Mouse (Mus musculus): ENCODE data around the gene Ube2h. TPM values are rescaled to one million over a fixed set of nuclear protein-coding genes. Genes with fewer than 3 reads are reported as not detected.

Ube2h gene
- total RNA-seq, 1 experiment from 2014 or later = 137 TPM

GRCm38 (mm10) chr6:30195656-30196055 is 108.7 kb downstream of the Ube2h start:
- no peak for DNase-seq

- no peak for DNase-seq
Measured at GRCm38 (mm10) chr6:30183624-30184023, 120.7 kb downstream of the Ube2h start.

- no peak for DNase-seq
Measured at GRCm38 (mm10) chr6:30182038-30182437, 122.3 kb downstream of the Ube2h start.

- DNase-seq = no peak
Measured at GRCm38 (mm10) chr6:30180321-30180720, 124.0 kb downstream of the Ube2h start.

- DNase-seq = no peak
Measured at GRCm38 (mm10) chr6:30179046-30179445, 125.3 kb downstream of the Ube2h start.

GRCm38 (mm10) chr6:30178023-30178639 is 126.2 kb downstream of the Ube2h start:
- no peak for DNase-seq

- DNase-seq = no peak
Measured at GRCm38 (mm10) chr6:30177305-30177704, 127.0 kb downstream of the Ube2h start.

- no peak for DNase-seq
Measured at GRCm38 (mm10) chr6:30176496-30176895, 127.8 kb downstream of the Ube2h start.

GRCm38 (mm10) chr6:30175918-30176421 is 128.4 kb downstream of the Ube2h start:
- no peak for DNase-seq

- DNase-seq = no peak
Measured at GRCm38 (mm10) chr6:30175225-30175917, 129.0 kb downstream of the Ube2h start.

GRCm38 (mm10) chr6:30174461-30175224 is 129.7 kb downstream of the Ube2h start:
- DNase-seq = no peak

- DNase-seq = peak; percentile 53
Measured at GRCm38 (mm10) chr6:30173551-30174460, 130.5 kb downstream of the Ube2h start.

- DNase-seq = peak; percentile 55
Measured at GRCm38 (mm10) chr6:30172820-30173550, 131.4 kb downstream of the Ube2h start.

- no peak for DNase-seq
Measured at GRCm38 (mm10) chr6:30172441-30172819, 131.9 kb downstream of the Ube2h start.

- DNase-seq = no peak
Measured at GRCm38 (mm10) chr6:30171967-30172366, 132.4 kb downstream of the Ube2h start.

GRCm38 (mm10) chr6:30171226-30171625 is 133.1 kb downstream of the Ube2h start:
- no peak for DNase-seq

GRCm38 (mm10) chr6:30169148-30169547 is 135.2 kb downstream of the Ube2h start:
- no peak for DNase-seq

- DNase-seq = no peak
Measured at GRCm38 (mm10) chr6:30168275-30168674, 136.1 kb downstream of the Ube2h start.

GRCm38 (mm10) chr6:30167192-30167591 is 137.1 kb downstream of the Ube2h start:
- no peak for DNase-seq

GRCm38 (mm10) chr6:30166349-30166748 is 138.0 kb downstream of the Ube2h start:
- DNase-seq = no peak

- no peak for DNase-seq
Measured at GRCm38 (mm10) chr6:30162091-30162490, 142.2 kb downstream of the Ube2h start.

All from adrenal gland, postnatal 25 days (tissue).